Mouse (Mus musculus) CH12.LX (cell line): ENCODE measurements around the gene Ankrd22.

ENCODE experiments used
- CTCF ChIP-seq, 2 experiments: IDR thresholded peaks in 1 of 2; conservative IDR thresholded peaks in 1 of 2; 2 replicates each; pipeline ENCODE4 v1.5.1; 2011 to 2012; ENCODE audit warnings: low read depth in 2 of 2, low read length in 2 of 2, improper control_type of control experiment in 1 of 2, inconsistent platforms in 1 of 2, mild to moderate bottlenecking in 1 of 2, moderate library complexity in 1 of 2
- ELF1 ChIP-seq: IDR thresholded peaks from 2 replicates; pipeline ENCODE4 v1.6.1; 2014; ENCODE audit warnings: low read depth, mild to moderate bottlenecking, inconsistent platforms, low read length, improper control_type of control experiment
- MAFK ChIP-seq: IDR thresholded peaks from 2 replicates; pipeline ENCODE4 v1.6.1; 2011; ENCODE audit warnings: low read length, improper control_type of control experiment; ENCODE audit not compliant: insufficient replicate concordance
- MAX ChIP-seq: IDR thresholded peaks from 2 replicates; pipeline ENCODE4 v1.6.1; 2011; ENCODE audit warnings: low read length, improper control_type of control experiment
- POLR2AphosphoS2 ChIP-seq: IDR thresholded peaks from 2 replicates; pipeline ENCODE4 v1.6.1; 2011; ENCODE audit warnings: low read depth, low read length, improper control_type of control experiment
- USF1 ChIP-seq: IDR thresholded peaks from 2 replicates; pipeline ENCODE4 v1.6.1; 2014; ENCODE audit warnings: low read depth, mild to moderate bottlenecking, inconsistent platforms, low read length, improper control_type of control experiment

DNA sequence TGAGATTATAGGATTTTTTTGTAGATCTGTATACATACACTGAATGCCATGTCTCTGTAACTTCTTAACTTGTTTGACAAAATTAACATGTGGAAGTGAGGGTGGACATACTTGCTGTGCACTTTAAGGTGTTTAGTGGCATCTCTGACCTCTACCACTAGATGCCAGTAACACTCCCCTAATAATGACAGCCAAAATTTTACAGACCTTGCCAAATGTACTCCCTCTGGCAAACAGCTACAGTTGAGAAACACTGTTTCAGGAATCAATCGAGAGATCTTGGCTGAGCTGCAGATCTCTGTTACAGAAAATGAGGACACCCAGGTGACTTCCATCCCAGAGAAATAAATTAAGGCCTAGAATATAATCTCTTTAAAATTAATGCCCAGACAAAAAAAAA, 69.6 kb downstream of the Ankrd22 start:
- TF ChIP-seq POLR2AphosphoS2 (no peak), ELF1 (no peak), MAFK (no peak), MAX (no peak), CTCF (conservative IDR thresholded peaks at IDR 0.05 in 1 of 2, IDR thresholded peaks at IDR 0.05 in 1 of 2; ENCODE audit: low read depth in 2 of 2, low read length in 2 of 2) (peak in 1 of 2 experiments; percentile 62; a peak in 2 of 4 replicates), USF1 (no peak)
